Mouse (Mus musculus) embryonic fibroblast, embryonic 13.5 days (primary cell): ENCODE measurements around the gene Ccdc51. TPM values are rescaled to one million over a fixed set of nuclear protein-coding genes. Genes with fewer than 3 reads are reported as not detected.

ENCODE experiments used
- H3K27ac ChIP-seq: 2 replicates; pipeline ENCODE4 v1.5.1; 2012; ENCODE audit warnings: low read length, control low read depth, inconsistent platforms; ENCODE audit not compliant: insufficient read depth
- H3K4me1 ChIP-seq: 2 replicates; pipeline ENCODE4 v1.6.1; 2011; ENCODE audit warnings: low read length; ENCODE audit not compliant: control insufficient read depth, insufficient read depth
- H3K4me3 ChIP-seq: 2 replicates; pipeline ENCODE4 v1.5.1; 2011; ENCODE audit warnings: mild to moderate bottlenecking, control low read depth, low read length; ENCODE audit not compliant: insufficient read depth
- CTCF ChIP-seq: IDR thresholded peaks from 2 replicates; pipeline ENCODE4 v1.5.1; 2011; ENCODE audit warnings: mild to moderate bottlenecking, control low read depth, low read length, moderate library complexity, borderline replicate concordance; ENCODE audit not compliant: insufficient read depth
- POLR2A ChIP-seq: IDR thresholded peaks from 2 replicates; pipeline ENCODE4 v1.6.1; 2011; ENCODE audit warnings: low read depth, mild to moderate bottlenecking, control low read depth, low read length, moderate library complexity
- polyA plus RNA-seq: library from polyadenylated mRNA; stranded (reverse); fragments of >200 nt; gene quantifications from 2 replicates; pipeline ENCODE4 v1.2.4, GENCODE M21; 2011; ENCODE audit warnings: low read depth; ENCODE audit not compliant: missing spikeins, insufficient read length

Gene Ccdc51
- polyA plus RNA-seq, 1 experiment: 4.6 TPM

DNA sequence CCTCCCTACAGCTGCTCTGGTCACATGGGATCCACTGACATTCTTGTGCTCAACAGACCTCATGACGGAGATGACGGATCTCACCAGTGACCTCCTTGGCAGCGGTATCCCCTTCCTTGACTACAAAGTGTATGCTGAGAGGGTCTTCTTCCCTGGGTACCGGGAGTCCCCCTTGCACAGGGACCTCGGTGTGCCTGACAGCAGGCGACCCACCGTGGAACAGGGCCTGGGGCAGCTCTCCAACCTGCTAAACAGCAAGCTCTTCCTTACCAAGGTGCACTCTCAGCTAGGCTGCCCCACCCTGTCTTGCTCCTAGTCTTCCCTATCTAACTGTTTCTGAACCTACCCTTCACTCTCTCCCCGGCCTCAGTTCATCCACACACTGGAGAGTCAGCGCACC lies 29.3 kb downstream of the Ccdc51 start:
- no peak for TF ChIP-seq CTCF
- no peak for TF ChIP-seq POLR2A
- Histone ChIP-seq H3K4me3 (no peak overlapping the region), H3K27ac (no peak overlapping the region), H3K4me1 (no peaks in the 10 kb centered on the region)

DNA sequence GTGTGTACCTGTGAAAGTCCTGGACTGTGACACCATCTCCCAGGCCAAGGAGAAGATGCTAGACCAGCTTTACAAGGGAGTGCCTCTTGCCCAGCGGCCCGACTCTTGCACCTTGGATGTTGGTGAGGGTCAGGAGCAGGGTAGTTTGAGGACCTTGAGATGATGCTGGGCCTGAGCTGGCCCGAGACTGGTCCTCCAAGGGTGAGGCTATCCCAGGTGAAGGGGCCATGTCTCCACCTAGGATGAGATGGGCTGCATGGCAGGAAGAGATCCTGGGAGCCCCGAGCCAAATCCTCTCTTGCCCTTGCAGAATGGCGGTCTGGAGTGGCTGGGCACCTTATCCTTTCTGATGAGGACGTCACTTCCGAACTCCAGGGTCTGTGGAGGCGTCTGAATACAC lies 31.0 kb downstream of the Ccdc51 start:
- Histone ChIP-seq H3K4me3 (no peak overlapping the region), H3K27ac (no peak overlapping the region), H3K4me1 (no peaks in the 10 kb centered on the region)
- TF ChIP-seq POLR2A: no peak
- TF ChIP-seq CTCF: no peak

DNA sequence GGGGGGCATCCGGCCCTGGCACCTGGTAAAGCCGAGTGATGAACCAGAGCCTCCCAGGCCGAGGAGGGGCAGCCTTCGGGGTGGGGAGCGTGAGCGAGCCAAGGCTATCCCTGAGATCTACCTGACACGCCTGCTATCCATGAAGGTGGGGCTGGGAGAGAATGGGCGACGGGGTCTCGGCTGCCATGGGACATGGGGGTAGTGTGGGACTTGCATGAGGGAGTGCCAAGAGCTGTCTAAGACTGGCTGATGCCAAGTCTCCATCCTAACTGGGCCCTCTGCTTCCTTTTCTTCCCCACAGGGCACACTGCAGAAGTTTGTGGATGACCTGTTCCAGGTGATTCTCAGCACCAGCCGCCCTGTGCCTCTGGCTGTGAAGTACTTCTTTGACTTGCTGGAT lies 32.0 kb downstream of the Ccdc51 start:
- Histone ChIP-seq H3K4me1 (no peaks in the 10 kb centered on the region), H3K27ac (no peak overlapping the region), H3K4me3 (no peak overlapping the region)
- no peak for TF ChIP-seq POLR2A
- TF ChIP-seq CTCF: no peak

DNA sequence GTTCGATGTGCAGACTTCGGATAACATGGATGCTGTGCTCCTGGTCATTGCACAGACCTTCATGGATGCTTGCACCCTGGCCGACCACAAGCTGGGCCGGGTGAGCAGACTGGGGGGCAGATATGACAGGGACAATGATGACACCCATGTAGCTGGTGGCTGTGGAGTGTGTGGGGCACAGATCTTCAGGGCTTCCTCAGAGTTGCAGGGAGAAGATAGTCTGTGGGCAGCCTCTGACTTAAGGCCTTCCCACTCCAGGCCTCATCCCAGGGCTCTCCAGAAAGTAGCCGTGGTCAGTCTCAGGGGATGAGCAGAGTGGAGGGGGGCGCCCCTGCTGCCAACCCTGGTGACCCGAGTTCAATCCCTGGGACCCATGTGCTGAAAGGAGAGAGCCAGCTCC lies 32.6 kb downstream of the Ccdc51 start:
- TF ChIP-seq CTCF: no peak
- no peak for TF ChIP-seq POLR2A
- Histone ChIP-seq H3K4me1 (no peaks in the 10 kb centered on the region), H3K27ac (no peak overlapping the region), H3K4me3 (no peak overlapping the region)

DNA sequence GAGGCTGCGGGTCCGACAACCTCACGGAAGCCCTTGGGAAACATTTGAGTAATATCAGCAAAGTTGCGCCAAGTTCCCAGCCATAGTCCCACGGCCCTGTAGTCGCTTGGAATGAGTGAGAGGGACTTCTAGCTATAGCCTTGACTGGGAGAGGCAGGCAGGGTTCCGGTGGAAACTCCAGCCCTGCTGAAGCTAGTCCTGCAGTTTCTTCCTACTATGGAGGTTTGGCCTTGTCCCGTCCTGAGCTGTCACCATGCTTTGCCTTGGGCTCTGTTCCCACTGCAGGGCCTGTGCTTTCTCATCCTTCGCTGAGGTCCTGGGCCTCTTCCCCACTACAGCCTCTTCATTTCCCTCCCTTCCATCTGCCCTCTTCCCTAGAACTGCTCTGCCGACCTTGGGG lies 33.9 kb downstream of the Ccdc51 start:
- H3K4me3 ChIP-seq: no peak overlapping the region
- no peak for TF ChIP-seq POLR2A
- TF ChIP-seq CTCF: no peak
- no peaks in the 10 kb centered on the region for H3K4me1 ChIP-seq
- no peak overlapping the region for H3K27ac ChIP-seq

DNA sequence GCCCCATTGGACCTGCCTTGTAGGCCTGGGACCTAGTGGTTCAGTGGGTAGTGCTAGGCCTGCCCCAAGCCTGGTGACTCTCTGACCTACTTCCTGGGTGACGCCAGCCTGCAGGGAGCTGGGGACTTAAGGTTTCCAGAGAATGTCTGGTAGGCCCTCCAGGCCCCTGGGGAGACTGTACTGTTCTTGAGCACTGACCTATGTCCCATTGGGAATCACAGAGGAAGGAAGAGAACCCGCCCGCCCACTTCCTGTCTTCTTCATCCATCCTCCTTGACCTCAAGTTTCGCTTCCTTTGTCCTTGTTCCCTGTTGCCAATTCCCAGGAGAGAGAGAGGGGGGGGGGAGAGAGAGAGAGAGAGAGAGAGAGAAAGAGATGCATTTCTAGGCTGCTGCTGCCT lies 35.8 kb downstream of the Ccdc51 start:
- Histone ChIP-seq H3K4me3 (no peak overlapping the region), H3K4me1 (no peaks in the 10 kb centered on the region), H3K27ac (no peak overlapping the region)
- TF ChIP-seq POLR2A (no peak), CTCF (no peak)

DNA sequence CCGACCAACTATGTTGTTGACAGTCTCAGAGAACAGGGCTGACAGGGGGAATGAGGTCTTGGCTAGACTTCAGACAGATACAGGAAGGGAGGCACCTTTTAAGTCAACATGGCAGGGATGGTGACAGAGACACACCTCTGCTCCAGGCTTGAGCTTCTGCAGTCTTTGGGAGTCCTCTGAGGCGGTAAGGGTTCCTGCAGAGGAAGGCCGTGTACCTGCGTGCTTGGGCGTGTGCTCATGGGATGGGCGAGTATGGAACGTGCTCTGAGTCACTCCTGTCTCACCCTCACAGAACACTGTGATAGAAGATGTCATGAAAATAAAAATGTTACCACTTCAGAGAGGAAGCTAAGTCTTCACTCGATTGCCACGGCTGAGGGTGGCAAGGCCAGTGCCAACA lies 37.3 kb downstream of the Ccdc51 start:
- no peak overlapping the region for H3K4me3 ChIP-seq
- no peak for TF ChIP-seq CTCF
- TF ChIP-seq POLR2A: no peak
- no peaks in the 10 kb centered on the region for H3K4me1 ChIP-seq
- no peak overlapping the region for H3K27ac ChIP-seq

DNA sequence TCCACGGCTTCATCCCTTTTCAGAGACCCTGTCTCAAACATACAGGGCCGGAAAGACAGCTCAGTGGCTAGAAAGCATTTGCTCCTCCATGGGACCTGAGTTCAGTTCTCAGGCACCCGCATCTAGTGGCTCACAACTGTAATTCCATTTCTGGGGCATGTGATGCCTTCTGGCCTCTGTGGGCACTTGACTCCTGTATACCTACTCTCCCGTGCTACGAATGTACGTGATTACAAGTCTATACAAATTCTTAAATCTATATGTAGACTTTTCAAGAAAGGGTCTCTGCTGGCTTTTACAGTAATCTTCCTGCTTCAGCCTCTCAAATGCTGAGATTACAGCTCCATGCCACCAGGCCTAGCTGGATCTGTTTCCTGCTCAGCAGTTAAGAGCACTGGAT lies 38.7 kb downstream of the Ccdc51 start:
- Histone ChIP-seq H3K27ac (no peak overlapping the region), H3K4me1 (no peaks in the 10 kb centered on the region), H3K4me3 (no peak overlapping the region)
- TF ChIP-seq CTCF (no peak), POLR2A (no peak)

DNA sequence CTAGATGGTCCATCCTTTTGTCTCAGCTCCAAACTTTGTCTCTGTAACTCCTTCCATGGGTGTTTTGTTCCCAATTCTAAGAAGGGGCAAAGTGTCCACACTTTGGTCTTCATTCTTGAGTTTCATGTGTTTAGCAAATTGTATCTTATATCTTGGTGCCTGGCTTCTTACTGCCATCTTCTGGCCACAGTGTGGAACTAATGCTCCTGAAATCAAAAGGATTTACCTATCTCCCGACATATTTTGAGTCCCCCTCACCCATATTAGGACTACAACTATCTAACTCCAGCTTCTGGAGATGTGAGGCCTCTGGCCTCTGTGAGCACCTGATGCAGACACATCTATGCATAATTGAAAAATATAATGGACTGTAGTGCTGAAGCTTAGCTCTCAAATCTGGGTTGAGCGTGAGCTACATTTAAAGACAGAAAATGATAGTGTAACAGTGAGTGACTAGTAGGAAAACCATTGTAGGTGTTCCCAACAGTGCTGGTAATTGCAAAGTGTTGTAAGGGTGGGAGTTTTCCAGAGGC lies 40.3 kb downstream of the Ccdc51 start:
- no peak for TF ChIP-seq CTCF
- Histone ChIP-seq H3K4me3 (no peak overlapping the region), H3K27ac (no peak overlapping the region), H3K4me1 (no peaks in the 10 kb centered on the region)

DNA sequence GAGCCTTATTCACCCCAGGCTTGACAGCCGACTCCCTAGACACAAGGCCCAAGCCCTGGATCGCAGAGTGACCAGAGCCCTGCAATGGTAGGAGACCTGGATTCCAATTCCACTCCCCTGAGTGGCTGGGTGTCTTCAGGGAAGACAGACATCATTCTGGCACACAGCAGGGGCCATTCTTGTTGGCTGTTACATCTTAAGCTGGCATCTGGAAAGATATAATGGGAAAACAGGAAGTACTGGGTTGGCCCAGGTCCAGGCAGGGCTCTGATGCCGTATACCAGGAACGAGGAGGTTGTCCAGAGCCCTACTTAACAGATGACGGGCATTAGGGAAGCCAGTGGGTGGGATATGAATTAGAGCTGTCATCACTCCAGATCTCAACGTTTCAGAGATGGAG lies 41.0 kb downstream of the Ccdc51 start:
- H3K4me1 ChIP-seq: no peaks in the 10 kb centered on the region
- TF ChIP-seq POLR2A: no peak
- TF ChIP-seq CTCF: no peak
- H3K4me3 ChIP-seq: no peak overlapping the region
- H3K27ac ChIP-seq: no peak overlapping the region

DNA sequence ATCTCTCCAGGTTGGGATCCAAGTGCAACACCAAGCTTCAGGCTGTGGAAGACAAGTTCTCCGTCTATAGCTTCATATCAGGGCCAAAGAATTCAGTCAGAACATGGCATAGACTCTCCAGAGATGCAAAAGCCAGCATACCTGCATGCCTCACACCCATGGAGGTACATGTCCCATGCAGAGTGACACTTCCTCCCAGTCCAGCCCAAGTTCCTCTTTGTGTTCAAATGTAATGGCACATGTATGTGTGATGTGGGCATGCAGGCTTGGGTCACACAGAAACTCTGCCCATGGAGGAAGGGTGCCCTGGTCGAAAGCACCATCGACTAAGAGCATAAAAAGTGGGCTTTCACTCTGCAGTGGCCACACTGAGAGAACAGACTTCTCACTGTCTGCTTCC lies 41.9 kb downstream of the Ccdc51 start:
- no peak overlapping the region for H3K27ac ChIP-seq
- TF ChIP-seq CTCF: no peak
- TF ChIP-seq POLR2A: no peak
- H3K4me3 ChIP-seq: no peak overlapping the region
- no peaks in the 10 kb centered on the region for H3K4me1 ChIP-seq

DNA sequence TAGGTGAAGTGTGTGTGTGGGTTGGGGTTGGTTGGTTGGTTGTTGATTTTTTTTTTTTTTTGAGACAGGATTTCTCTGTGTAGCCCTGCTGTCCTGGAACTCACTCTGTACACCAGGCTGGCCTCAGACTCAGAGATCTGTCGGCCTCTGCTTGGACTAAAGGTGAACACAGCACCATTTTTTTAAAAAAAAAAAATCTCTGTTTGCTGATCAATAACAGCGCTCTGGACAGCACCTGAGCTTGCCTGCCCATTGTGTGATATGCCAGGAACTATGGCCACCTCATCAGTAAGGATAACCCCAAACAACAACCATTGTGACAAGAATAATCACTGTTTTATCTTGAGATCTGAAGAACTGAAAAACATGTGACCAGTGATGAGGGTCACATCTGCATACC lies 42.8 kb downstream of the Ccdc51 start:
- no peak overlapping the region for H3K4me3 ChIP-seq
- H3K27ac ChIP-seq: no peak overlapping the region
- no peaks in the 10 kb centered on the region for H3K4me1 ChIP-seq
- no peak for TF ChIP-seq POLR2A
- no peak for TF ChIP-seq CTCF
